Mouse (Mus musculus): Measurements from ENCODE around the gene Adi1.

The Adi1 gene

DNA sequence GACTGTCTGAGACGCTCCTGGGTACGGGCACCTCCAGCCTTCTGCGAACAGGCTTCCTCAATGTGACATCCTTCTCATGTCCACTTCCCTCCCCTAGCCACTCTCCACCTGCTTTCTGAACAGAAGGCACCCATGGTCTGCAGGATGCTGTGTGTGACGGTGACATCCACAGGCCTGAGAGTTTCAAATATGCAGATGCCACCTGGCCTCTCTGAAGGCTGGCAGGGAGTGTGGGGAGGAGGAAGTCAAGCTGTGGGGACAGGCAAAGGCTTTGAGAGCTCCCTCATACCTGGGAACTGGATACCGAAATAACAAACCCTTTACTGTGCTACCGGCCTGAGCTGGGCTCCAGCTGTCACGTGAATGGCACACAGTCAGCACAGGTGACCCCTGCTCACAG is 19.7 kb downstream of the Adi1 start:
- DNase-seq (ENCODE audit: low spot score), result no peak

DNA sequence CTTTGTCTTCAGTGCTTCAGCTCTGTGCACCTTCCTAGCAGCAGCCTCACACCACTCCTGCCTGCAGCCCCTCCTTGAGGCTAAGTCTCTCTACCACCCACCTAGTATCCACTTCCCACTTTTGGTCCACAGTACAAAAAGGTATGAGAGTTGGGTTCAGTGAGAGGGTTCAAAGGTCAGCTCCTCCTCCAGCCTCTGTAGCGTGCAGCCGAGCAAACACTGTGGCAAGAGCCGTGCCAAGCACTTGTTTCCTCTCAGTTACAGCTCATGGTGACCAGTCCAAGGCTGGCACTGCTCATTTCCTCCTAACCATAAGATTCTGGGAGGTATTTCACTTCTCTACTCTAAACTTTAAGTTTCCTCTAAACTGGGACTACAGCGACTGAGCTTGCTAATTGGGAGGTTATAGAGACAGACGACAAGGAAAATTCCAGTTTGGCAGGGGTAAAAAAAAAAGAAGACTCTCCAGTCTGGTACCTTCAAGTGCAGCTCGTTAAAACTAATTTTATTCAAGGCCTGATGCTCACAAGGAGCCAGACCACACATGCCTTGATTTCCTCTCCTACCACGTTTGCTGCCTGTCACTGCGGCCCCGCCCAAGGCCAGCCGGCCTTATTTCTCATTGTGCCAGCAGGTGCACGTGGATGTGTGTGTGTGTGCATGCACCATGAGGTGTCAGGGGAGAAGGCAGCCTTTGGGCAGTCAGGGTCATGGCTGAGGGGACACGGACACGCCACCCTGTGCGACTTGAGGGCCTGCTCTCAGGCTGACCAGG is 23.0 kb downstream of the Adi1 start:
- no peak for DNase-seq (ENCODE audit: low spot score)

DNA sequence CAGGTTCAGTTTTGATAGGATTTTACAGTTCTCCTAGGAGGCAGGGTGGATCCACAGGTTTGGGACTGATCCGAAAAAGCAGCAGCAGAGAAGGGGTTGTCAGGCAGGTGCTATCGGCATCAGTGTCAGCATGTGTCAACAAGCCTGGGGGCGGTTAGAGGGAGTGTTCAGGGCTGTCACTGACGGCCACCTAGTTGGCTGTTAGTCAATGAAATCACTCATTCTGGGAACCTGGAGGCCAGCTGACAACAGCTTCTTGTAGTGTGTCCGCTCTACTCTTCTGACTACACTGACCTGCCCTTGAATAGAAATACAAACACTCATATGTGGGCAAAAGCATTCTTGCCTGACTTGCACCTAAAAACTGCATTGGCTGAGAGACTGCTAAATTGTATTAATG is 24.1 kb downstream of the Adi1 start:
- no peak for DNase-seq (ENCODE audit: low spot score)

DNA sequence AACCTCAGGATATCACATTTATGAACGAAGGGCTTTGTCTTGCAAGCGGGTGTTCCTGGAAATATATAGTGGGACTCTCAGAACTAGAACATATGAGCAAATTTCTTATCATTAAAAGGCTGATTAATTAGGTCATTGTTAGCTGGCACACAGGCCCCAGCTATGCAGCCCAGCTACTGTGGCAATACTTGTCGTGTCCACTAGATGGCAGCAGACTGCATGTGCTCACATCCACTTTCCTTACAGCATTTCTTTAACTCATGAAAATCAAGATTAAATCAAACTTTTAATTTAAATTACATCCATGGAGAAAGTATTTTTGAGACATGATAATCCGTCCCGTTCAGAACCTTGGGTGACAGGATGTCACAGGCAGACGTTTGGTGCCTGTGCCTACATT is 24.6 kb downstream of the Adi1 start:
- DNase-seq (ENCODE audit: low spot score), result peak; percentile 87

DNA sequence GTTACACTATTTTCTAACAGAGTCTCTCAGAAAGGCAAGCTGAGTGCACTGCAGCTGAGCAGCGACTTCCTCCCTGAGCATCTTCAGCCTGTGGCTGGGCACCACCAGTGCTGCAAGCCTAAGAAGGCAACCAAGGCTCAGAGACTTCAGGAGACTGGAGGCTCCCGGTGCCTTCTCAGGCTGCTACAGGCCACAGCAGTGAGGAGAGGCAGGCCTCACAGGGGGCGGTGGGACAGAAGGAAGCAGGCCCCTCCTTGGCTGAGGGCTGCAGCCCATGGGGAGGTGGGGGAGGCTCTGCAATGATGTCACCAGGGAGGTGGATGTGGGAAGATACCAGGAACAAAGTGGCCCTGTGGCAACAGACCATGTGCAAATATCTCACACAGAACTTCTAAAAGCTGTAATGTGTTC is 25.1 kb downstream of the Adi1 start:
- DNase-seq (ENCODE audit: low spot score), result no peak

DNA sequence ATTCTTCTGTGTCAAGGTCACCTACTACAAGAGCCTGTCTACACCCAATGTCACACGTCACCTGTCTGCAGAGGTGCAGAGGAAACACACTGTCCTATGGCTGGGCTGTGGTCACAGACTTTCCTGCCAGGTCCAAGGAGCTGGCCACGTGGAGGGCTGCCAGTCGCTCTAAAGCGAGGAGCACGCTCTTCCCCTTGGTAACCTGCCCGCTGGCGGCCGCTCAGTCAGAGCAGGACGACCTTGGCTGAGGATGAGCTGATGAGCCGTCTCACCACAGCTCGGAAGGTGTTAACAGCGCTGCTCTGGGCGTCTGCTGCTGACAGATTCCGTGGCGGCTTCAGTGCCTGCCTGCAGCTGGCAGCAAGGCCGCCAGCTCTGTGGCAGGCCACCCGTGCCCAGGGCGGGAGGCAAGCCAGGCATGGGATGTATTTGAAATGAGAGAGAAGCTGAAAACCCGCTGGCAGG is 25.6 kb downstream of the Adi1 start:
- no peak for DNase-seq (ENCODE audit: low spot score)

DNA sequence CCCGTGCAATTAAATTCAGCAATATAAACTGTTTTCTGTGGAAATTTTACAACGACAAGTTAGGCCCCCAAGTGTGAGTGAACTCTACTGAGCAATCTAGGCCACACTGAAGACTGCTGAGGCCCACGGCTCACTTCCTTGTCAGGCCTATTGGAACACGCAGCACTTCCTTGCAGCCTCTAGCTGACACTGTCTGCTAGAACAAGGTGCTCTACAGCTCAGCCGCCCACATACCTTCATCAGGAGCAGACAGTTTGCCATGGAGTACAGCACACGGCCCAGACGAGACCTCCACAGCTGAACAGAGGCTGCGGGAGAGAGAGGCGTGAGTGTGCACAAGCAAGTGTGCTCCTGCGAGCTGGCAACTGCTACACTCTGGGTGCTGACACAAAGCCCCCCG is 26.3 kb downstream of the Adi1 start:
- no peak for DNase-seq (ENCODE audit: low spot score)

DNA sequence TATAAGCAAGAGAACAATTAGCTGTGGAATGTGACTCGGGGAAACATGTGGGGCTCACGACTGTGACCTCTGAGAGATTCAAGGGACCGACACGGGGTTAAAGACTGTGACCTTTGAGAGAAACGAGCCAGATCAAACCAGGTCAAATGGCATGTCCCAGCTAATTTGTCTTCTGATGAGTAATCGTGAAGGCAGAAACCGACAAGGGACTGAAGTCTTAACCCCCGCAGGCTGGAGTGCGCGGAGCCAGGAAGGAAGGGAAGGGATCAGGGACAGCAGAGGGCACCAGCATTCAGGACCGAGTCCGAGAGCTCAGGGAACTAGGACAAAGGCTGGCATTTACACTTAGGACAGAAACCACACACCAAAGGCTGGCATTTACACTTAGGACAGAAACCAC is 29.4 kb downstream of the Adi1 start:
- peak; percentile 25 for DNase-seq (ENCODE audit: low spot score)

DNA sequence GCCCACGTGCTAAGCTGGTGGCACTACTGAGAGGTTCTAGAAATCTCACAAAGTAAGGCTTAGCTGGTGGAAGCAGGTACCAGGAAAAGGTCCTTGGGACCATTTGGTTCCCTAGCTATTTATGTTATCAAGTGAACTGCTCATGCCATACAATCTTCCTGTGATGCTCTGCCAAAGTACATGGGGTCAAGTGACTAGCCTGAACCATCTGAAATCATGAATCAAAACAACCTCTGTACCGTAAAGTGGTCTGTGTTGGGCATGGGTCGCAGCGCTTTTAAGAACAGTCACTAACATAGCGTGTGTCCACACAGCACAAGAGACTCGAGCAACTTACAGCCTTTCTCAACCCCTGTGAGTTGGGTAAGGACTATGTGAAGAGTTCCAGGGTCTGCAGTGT is 30.2 kb downstream of the Adi1 start:
- DNase-seq (ENCODE audit: low spot score), result no peak

DNA sequence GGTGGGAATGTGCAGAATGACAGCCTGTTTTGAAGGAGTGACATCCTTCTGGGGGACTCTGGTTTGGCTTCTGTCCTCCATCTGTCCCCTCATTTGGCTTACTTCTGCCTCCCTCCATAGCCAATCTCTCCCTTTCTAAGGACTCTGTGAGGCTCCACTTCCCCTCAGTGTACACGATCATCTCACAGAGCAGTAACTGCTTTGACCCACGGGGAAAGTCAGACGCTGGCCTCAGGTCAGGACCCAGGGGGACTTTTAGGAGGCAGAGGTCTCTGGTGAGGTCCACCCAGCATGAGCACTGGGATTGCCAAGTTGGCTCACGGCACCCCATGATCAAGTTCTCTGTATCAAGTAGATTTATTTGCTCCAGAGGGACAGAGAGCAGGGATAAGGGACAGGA is 33.1 kb downstream of the Adi1 start:
- DNase-seq (ENCODE audit: low spot score), result no peak

DNA sequence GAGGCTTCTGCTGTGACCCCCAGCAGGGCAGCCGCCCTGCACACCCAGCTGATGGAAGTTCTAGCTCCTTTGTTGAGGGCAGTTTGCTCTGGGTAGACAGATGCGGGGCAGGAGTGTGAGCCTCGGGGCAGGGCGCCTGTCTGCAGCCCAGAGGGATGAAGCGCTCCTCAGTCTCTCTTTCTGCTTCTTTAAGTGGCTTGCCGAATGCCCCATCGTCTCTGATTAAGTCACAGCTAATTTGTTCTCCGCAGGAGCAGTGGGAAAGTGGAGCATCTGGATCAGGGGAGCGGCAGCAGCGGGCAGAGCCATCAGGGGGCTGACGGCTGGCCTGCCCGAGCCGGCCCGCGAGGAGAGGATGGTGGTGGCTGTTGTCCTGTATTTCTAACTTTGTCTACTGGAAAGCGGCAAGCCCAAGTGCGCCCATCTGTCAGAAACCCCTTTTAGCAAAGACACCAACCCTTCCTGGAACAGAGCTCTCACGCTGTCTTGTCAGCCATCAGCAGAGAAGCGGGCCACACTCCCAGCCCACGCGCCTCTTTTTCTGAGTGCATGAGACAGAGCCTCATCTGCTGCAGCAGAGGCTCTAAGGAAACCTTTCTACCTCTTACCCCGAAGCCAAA is 35.6 kb downstream of the Adi1 start:
- DNase-seq (ENCODE audit: low spot score), result peak; percentile 78

DNA sequence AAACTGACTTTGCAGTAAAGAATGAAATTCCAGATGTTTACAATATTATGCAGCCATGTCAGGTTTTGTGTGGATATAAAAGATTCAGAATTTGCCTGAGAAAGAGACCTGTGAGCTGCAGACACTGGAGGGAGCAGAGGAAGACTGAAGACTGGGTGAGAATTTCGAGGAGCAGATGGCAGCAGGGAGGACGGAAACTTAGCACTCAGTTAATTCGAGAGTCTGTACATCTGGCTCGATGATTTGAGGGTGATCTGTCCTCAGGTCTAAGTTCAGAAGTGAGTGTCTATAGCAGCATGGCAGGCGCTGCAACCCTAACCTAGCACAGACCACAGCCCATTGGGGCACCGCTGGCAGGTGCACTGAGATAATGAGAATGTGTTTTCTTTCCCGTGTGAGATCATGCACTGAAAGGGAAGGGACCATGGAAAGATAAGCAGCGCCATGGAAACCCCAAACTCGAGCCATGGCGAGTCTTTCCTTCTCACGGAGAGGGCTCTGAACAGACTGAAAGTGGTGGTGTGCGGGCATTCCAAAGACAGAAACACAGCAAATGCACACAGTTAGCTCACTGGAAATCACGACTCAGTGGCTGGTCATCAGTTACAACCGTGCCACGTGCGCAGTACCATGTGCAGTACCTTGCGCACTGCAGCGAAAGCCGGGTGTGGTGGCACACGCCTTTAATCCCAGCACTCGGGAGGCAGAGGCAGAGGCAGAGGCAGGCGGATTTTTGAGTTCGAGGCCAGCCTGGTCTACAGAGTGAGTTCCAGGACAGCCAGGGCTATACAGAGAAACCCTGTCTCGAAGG is 40.0 kb downstream of the Adi1 start:
- no peak for DNase-seq (ENCODE audit: low spot score)

DNA sequence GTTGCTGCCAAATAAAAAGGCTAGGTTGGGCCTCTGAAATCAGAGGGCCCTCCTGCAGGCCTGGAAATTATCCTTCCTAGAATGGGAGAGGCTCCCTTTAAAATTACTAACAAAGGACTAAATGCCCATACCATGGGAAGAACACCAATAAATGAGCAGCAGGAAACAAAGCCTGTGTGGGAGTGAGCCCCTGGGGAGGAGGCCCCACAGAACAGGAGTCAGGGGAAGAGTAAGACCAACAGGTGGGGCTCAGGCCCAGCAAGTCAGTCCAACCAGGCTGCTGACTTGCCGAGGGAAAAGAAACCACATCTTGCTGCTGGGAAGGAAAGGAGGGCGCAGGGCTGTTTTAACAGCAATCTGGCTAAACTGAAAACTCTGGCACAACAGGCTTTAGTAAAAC is 42.0 kb downstream of the Adi1 start:
- no peak for DNase-seq (ENCODE audit: low spot score)

DNA sequence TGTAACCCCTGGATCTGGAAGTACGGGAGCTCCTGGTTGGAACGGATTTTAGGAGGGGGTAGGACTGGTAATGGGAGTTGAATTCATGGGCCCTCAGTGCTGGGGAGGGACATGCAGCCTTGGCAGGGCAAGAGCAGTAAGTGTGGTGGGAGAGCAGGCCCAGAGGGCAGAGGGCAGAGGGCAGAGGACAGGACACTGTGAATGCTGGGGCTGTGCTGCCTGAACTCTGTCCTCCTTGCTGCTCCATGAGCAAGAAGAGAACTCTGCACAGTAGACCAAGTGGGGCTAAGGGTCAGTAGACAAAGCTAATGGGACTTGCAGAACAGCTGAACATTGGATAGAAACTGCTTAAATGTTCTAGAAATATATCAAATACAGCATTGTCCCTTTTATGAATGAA is 43.1 kb downstream of the Adi1 start:
- DNase-seq (ENCODE audit: low spot score), result no peak

DNA sequence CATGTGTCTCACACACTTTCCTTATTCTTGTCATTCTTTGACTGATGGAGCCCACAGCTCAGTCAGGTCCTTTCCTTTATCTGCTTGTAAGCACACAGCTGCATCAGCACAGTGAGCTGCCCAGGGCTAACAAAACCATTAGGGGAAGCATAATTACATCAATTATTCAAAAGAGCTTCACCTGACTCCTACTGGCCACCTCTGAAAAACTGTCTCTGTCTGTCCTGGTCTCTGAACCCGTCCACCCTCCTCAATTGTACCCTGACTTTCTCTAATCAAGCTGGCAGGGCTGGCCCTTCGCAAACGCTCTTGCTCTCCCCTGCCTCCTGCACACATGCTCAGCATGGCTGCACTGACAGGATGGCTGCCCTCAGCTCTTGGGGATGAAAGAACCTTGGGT is 49.3 kb downstream of the Adi1 start:
- peak; percentile 61 for DNase-seq (ENCODE audit: low spot score)

DNA sequence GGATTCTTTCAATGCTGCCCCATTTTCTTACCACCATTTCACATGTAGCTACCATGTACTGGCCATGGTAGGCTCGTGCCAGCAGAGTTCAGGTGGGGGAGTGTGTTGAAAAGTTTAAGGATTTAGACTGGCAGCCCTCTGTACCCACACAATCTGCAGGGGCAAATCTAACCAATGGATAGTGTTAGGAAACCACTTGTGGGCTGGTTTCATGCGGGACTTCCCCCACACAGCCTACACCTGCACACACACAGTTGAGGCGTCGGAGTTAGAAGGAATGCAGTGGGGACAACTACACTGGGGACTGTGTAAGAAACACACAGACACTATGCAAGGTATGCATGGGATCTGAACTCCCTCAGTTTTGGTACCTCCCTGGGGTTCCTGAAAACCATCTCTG is 51.2 kb downstream of the Adi1 start:
- DNase-seq (ENCODE audit: low spot score), result no peak

DNA sequence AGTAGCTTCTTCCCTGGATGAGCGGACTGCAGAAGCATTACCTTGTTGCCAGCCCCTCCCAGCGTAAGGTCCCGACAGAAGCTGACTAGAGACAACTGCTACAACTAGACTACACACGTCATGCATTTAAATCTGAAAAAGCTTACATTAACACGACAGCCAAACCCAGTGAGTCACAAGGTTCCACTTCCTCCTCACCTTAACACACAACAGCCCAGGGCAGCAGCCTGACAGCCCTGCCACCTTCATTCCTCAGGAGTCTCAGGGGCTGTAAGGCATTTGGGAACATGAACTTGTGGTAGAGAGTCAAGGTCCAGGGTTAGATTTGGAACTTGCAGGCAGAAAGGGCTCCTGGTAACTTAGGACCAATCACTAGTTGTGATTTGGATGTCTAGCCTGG is 52.0 kb downstream of the Adi1 start:
- no peak for DNase-seq (ENCODE audit: low spot score)

Data from retina, embryonic 14.5 days (tissue).